Comparison of ENCODE assay signal across 9 mouse cellular contexts in genomic region chr11:7213161-7213500, GRCm38 (mm10). TPM values are rescaled to one million over a fixed set of nuclear protein-coding genes. Genes with fewer than 3 reads are reported as not detected.
A peak's percentile ranks its signal among the peaks of the same experiment; 100 is the strongest.
DNase-seq lines count a peak whose midpoint lies in the region; ATAC-seq and TF ChIP-seq lines count a peak whose summit lies in the region.
"Had no signal": no experiment of that assay in that cellular context is flagged by ENCODE, and none has a peak within 500 bp of the region (broad histone marks: within the 10 kb centered on the region; RNA-seq: fewer than 3 reads in every experiment).

No protein-coding gene starts in this region.

- TF ChIP-seq POLR2A in kidney, adult 2 months (IDR thresholded peaks at IDR 0.05; ENCODE audit: low read depth, low read length), result no peak

- DNase-seq in kidney, adult 2 months, result peak; percentile 16
- DNase-seq in kidney, postnatal 25 days, result no peak
- DNase-seq in embryonic facial prominence, embryonic 10.5 days (ENCODE audit: low spot score), result no peak
- no peak for DNase-seq in left cerebral cortex, adult 9 months (ENCODE audit: low spot score in 2 of 2)
- DNase-seq in cerebellum, adult 11-12 months, result no peak

- H3K27ac ChIP-seq in kidney, adult 2 months (ENCODE audit: insufficient read depth, low read depth, low read length), result no peak overlapping the region
- peak overlapping the region; percentile 84 for H3K27ac ChIP-seq in embryonic facial prominence, embryonic 10.5 days (replicated peaks)
- peak overlapping the region; percentile 89 for H3K27ac ChIP-seq in hindbrain, embryonic 13.5 days
- peak overlapping the region; percentile 60; the same call in 1 of the 2 replicates for H3K27ac ChIP-seq in midbrain, embryonic 12.5 days (replicated peaks)
- H3K27ac ChIP-seq: macrophage had no signal

- H3K27me3 ChIP-seq in kidney, adult 2 months (replicated peaks; ENCODE audit: control insufficient read depth, insufficient read depth, low read length), result no peaks in the 10 kb centered on the region
- peaks cover 43% of the 10 kb centered on the region for H3K27me3 ChIP-seq in embryonic facial prominence, embryonic 10.5 days (replicated peaks; ENCODE audit: low read depth, poor library complexity, severe bottlenecking)
- H3K27me3 ChIP-seq in hindbrain, embryonic 13.5 days, result peaks cover 35% of the 10 kb centered on the region
- H3K27me3 ChIP-seq in midbrain, embryonic 12.5 days, result peaks cover 44% of the 10 kb centered on the region

- peak overlapping the region; percentile 86 for H3K4me2 ChIP-seq in hindbrain, embryonic 13.5 days
- H3K4me2 ChIP-seq in midbrain, embryonic 12.5 days (replicated peaks), result peak overlapping the region; percentile 88

- H3K4me1 ChIP-seq in kidney, adult 2 months (ENCODE audit: control insufficient read depth, insufficient read depth, low read length), result no peaks in the 10 kb centered on the region
- peaks cover 51% of the 10 kb centered on the region for H3K4me1 ChIP-seq in embryonic facial prominence, embryonic 10.5 days
- H3K4me1 ChIP-seq in hindbrain, embryonic 13.5 days (replicated peaks), result peaks cover 33% of the 10 kb centered on the region
- peaks cover 15% of the 10 kb centered on the region for H3K4me1 ChIP-seq in midbrain, embryonic 12.5 days

- ATAC-seq in hindbrain, embryonic 13.5 days (ENCODE audit: low FRiP score), result no peak
- no peak for ATAC-seq in midbrain, embryonic 12.5 days (ENCODE audit: low FRiP score, low read depth)
- no peak for ATAC-seq in frontal cortex, adult (ENCODE audit: low TSS enrichment)

- H3K9me3 ChIP-seq in embryonic facial prominence, embryonic 10.5 days, result no peaks in the 10 kb centered on the region
- no peaks in the 10 kb centered on the region for H3K9me3 ChIP-seq in hindbrain, embryonic 13.5 days
- no peaks in the 10 kb centered on the region for H3K9me3 ChIP-seq in midbrain, embryonic 12.5 days

- peak overlapping the region; percentile 82 for H3K9ac ChIP-seq in hindbrain, embryonic 13.5 days
- H3K9ac ChIP-seq in midbrain, embryonic 12.5 days (replicated peaks), result no peak overlapping the region; the same call in 1 of the 2 replicates

- no peaks in the 10 kb centered on the region for H3K36me3 ChIP-seq in kidney, adult 2 months (ENCODE audit: control insufficient read depth, insufficient read depth, low read length)
- peaks cover 16% of the 10 kb centered on the region for H3K36me3 ChIP-seq in embryonic facial prominence, embryonic 10.5 days (replicated peaks)
- no peaks in the 10 kb centered on the region for H3K36me3 ChIP-seq in hindbrain, embryonic 13.5 days
- H3K36me3 ChIP-seq in midbrain, embryonic 12.5 days, result no peaks in the 10 kb centered on the region

- H3K4me3 ChIP-seq in kidney, adult 2 months (ENCODE audit: insufficient read depth, low read depth, low read length), result peak overlapping the region; percentile 60
- H3K4me3 ChIP-seq in embryonic facial prominence, embryonic 10.5 days, result peak overlapping the region; percentile 78
- H3K4me3 ChIP-seq in hindbrain, embryonic 13.5 days, result peak overlapping the region; percentile 68
- H3K4me3 ChIP-seq in midbrain, embryonic 12.5 days, result peak overlapping the region; percentile 66

- under 1% methylated on average over 19 of the region's 19 CpGs for WGBS in kidney, adult 2 months
- 1% methylated on average over 19 of the region's 19 CpGs for whole genome bisulfite sequencing in embryonic facial prominence, embryonic 10.5 days
- 2% methylated on average over 19 of the region's 19 CpGs for WGBS in hindbrain, embryonic 13.5 days
- 4% methylated on average over 14 of the region's 19 CpGs for WGBS in midbrain, embryonic 12.5 days

- no peak for TF ChIP-seq CTCF in kidney, adult 2 months (conservative IDR thresholded peaks at IDR 0.05; ENCODE audit: insufficient read depth, insufficient read length, low read depth, low read length)

RNA-seq across cellular contexts. Expression of gene Igfbp3, which starts 0.6 kb away (rescaled TPM):
- polyA plus RNA-seq in kidney, adult 2 months (2012; rRNA removed), result 300 and 359 TPM in 2 replicates
- polyA plus RNA-seq in embryonic facial prominence, embryonic 10.5 days (2016; fragmentation: Nextera tagmentation; extraction: Ambion mirVana), result 30.2 and 32.3 TPM in 2 replicates
- polyA plus RNA-seq in hindbrain, embryonic 13.5 days (2015; fragmentation: Nextera tagmentation; extraction: Ambion mirVana), result 13.8 and 14.1 TPM in 2 replicates
- 7.6 and 8.3 TPM in 2 replicates for polyA plus RNA-seq in midbrain, embryonic 12.5 days (2016; fragmentation: Nextera tagmentation; extraction: Ambion mirVana)
- polyA plus RNA-seq: macrophage had no signal

RNA-seq across cellular contexts. Expression of gene Igfbp1, which starts 15.5 kb away (rescaled TPM):
- 28.0 and 37.5 TPM in 2 replicates for polyA plus RNA-seq in kidney, adult 2 months (2012; rRNA removed)
- 0.12 TPM in 1 of 2 replicates, not detected in the other for polyA plus RNA-seq in embryonic facial prominence, embryonic 10.5 days (2016; fragmentation: Nextera tagmentation; extraction: Ambion mirVana)
- polyA plus RNA-seq in hindbrain, embryonic 13.5 days (2015; fragmentation: Nextera tagmentation; extraction: Ambion mirVana), result 0.10 TPM in 1 of 2 replicates, not detected in the other
- 0.15 and 0.25 TPM in 2 replicates for polyA plus RNA-seq in midbrain, embryonic 12.5 days (2016; fragmentation: Nextera tagmentation; extraction: Ambion mirVana)
- polyA plus RNA-seq: macrophage had no signal

RNA-seq across cellular contexts. Expression of gene Gm11985, which starts 24.8 kb away (rescaled TPM):
- not detected in 2 replicates for polyA plus RNA-seq in kidney, adult 2 months (2012; rRNA removed)
- polyA plus RNA-seq in embryonic facial prominence, embryonic 10.5 days (2016; fragmentation: Nextera tagmentation; extraction: Ambion mirVana), result 0.15 TPM in 1 of 2 replicates, not detected in the other
- polyA plus RNA-seq in hindbrain, embryonic 13.5 days (2015; fragmentation: Nextera tagmentation; extraction: Ambion mirVana), result not detected in 2 replicates
- polyA plus RNA-seq in midbrain, embryonic 12.5 days (2016; fragmentation: Nextera tagmentation; extraction: Ambion mirVana), result not detected in 2 replicates
- polyA plus RNA-seq: macrophage had no signal

Comparison
In these comparisons a context has a peak if more than half of its experiments do, and no peak if none do; other contexts are left out.
1. RNA of gene Igfbp1, which starts 15.5 kb away (polyA plus RNA-seq): 28.0 to 37.5 TPM in kidney, adult 2 months; 0.15 to 0.25 TPM in midbrain, embryonic 12.5 days, 0.12 TPM in embryonic facial prominence, embryonic 10.5 days and 0.10 TPM in hindbrain, embryonic 13.5 days; every median in the first group is over 10 times any median in the second.
2. Peak in every context shown above with its lines, with median percentiles within 50 percentile points of each other: H3K4me3 ChIP-seq.